Mouse (Mus musculus) layer of hippocampus, adult 11-12 months (tissue): ENCODE measurements around the gene Golph3.

Source experiments
- DNase-seq: peaks from one replicate; pipeline ENCODE4 v3.0.0; 2022; ENCODE audit warnings: low spot score

Golph3 gene

DNA sequence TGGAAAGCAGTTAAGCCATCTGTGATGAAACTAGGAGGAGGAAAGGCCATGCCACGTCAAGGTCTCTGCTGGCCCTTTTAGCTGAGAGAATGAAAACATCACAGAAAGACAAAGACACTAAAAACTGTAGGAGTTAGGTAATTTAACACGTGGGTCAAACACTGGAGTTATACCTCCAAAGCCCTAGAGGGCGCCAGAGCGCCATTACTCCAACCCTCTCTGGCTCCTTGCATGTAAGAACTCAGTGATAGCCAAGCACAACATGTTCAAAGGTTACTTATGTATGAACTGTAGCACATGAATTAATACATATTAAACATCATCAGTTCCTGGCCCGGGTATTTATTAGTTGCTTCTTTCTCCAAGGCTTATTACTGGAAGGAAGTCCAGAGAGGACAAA, 59.3 kb downstream of the Golph3 start:
- DNase-seq: no peak

DNA sequence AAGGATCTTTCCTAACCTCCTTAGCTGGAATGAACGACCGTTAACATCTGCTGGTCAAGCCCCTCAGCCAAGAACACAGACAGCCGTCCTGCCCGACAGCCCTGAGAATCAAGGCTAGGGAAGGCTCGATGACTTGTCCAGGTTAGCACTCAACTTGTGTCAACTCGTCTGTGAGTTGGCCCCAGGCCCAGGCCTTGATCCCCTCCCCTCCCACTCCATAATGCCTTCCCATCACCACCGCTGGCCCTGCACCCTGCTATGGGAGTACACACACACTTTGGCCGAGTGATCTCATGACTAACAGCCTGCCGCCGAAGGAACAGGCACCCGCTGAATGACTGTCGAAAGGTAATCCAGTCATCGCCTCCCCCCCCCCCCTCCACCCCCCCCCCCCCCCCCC, 63.4 kb downstream of the Golph3 start:
- DNase-seq: no peak

DNA sequence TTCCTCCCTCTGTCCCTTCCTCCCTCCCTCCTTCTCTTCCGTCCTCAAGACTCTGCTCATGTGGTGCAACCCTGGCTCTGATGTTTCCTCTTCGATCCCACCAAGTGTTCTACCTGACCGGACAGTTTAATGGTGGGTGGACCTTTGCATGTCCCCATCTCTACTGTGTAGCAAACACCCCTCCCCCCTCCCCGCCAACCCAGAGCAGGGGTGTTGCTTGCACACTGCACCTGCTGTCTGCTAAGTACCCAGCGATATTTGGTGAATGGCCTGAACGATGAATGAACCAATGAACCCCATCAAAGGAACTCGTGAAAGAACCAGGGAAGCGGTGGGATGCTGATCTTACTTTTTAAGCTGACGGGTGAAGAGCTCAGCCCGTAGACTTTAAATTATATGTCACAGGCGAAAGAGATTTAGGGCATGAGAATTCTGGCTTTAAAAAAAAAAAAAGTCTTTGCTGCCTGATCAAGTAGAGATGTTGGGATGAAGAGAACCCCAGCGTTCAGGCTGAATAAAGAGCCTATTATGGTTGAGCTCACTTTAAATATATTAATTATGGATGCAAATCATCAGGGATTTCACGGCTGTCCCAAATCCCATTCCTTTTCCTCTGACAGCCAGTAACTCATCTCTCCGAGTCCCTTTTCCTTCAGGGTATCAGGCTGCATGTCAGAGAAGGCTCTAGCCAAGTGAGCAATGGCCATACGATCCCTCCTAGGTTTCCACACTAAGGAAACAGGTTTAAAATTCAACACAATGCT, 67.7 kb downstream of the Golph3 start:
- DNase-seq: no peak

DNA sequence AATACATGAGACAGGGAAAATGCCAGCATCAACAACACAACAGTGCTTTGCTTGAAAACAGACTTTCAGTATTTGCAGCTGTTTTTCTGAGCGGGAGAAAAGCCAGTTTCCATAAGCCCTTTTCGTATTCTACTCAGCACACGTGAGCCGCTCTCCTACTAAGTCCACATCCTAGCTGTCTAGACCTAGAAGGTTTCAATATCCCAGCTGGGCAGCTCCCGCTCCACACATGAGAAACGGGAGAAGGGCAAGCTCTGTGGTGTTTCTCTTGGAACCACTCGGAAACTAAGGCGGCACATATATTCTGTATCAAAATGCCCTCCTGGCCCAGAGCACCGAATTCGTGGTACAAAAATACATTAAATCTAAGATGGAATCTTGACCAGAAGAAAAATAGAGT, 73.5 kb downstream of the Golph3 start:
- DNase-seq: no peak

DNA sequence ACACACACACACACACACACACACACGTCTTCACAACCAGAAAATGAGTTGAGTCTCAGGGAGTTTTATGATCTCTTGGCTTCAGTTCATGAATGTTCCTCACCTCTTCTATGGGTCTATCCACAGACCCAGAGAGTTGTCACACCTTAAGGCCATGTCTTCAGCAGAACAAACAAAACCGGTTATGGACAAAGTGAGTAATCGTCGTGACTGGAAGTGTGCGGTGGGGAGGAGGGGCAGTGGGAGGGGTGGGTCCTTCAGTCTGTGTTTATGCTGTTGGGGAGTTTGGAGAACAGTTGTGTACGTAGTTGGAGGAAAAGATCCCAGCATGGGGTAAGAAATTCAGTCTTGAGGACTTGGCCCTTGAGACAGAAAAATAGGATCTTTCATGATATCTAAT, 75.8 kb downstream of the Golph3 start:
- DNase-seq: no peak
